Mouse (Mus musculus) heart, embryonic 15.5 days (tissue): ENCODE measurements around the gene Tmem19. TPM values are rescaled to one million over a fixed set of nuclear protein-coding genes. Genes with fewer than 3 reads are reported as not detected.

Experiments
- ATAC-seq: fragments of 200-750 bp; cut with Nextera tagmentation; replicated peaks from 2 replicates; pipeline ENCODE4 v1.8.0; 2017; ENCODE audit warnings: low read depth, moderate TSS enrichment; ENCODE audit not compliant: insufficient number of reproducible peaks, insufficient read depth, low FRiP score
- H3K27ac ChIP-seq: fragments of 300-500 bp; sonication (generic); 2 replicates; pipeline ENCODE4 v1.5.1; 2015; ENCODE audit warnings: mild to moderate bottlenecking, inconsistent platforms
- H3K27me3 ChIP-seq: fragments of 300-500 bp; sonication (generic); 2 replicates; pipeline ENCODE4 v1.6.1; 2015; ENCODE audit warnings: inconsistent platforms
- H3K36me3 ChIP-seq: fragments of 300-500 bp; sonication (generic); 2 replicates; pipeline ENCODE4 v1.6.1; 2015; ENCODE audit warnings: mild to moderate bottlenecking, inconsistent platforms
- H3K4me1 ChIP-seq: fragments of 300-500 bp; sonication (generic); replicated peaks from 2 replicates; pipeline ENCODE4 v1.6.1; 2015; ENCODE audit warnings: inconsistent platforms
- H3K4me2 ChIP-seq: fragments of 300-500 bp; sonication (generic); 2 replicates; pipeline ENCODE4 v1.6.1; 2015; ENCODE audit warnings: inconsistent platforms, mild to moderate bottlenecking, moderate library complexity
- H3K4me3 ChIP-seq: fragments of 300-500 bp; sonication (generic); 2 replicates; pipeline ENCODE4 v1.5.1; 2015; ENCODE audit warnings: mild to moderate bottlenecking, inconsistent platforms
- H3K9ac ChIP-seq: fragments of 300-500 bp; sonication (generic); 2 replicates; pipeline ENCODE4 v1.6.1; 2015; ENCODE audit warnings: mild to moderate bottlenecking, inconsistent platforms
- H3K9me3 ChIP-seq: fragments of 300-500 bp; sonication (generic); replicated peaks from 2 replicates; pipeline ENCODE4 v1.6.1; 2016; ENCODE audit warnings: inconsistent platforms
- WGBS: fragments of 180-500 bp; shearing (Covaris S2); methylation state at CpG from one replicate; pipeline ENCODE4 v1.1.7; 2015; ENCODE audit warnings: mixed read lengths; 5-methylcytosine and 5-hydroxymethylcytosine counted together
- polyA plus RNA-seq: library from polyadenylated mRNA; unstranded; fragments of >200 nt; fragmentation: Nextera tagmentation; extraction: Ambion mirVana; gene quantifications from 2 replicates; pipeline ENCODE4 v1.2.1, GENCODE M21; 2015

Tmem19 gene
- polyA plus RNA-seq, 1 experiment from 2014 or later, result 18.0 TPM

GRCm38 (mm10) chr10:115381506-115382084 is 19.3 kb upstream of the Tmem19 start:
- ATAC-seq, result no peak
- no peak overlapping the region for H3K4me3 ChIP-seq
- no peaks in the 10 kb centered on the region for H3K27me3 ChIP-seq
- no peaks in the 10 kb centered on the region for H3K36me3 ChIP-seq
- H3K4me2 ChIP-seq, result no peak overlapping the region
- WGBS, result 52% methylated on average over 2 of the region's 2 CpGs
- H3K9me3 ChIP-seq, result no peaks in the 10 kb centered on the region
- H3K9ac ChIP-seq, result no peak overlapping the region
- H3K27ac ChIP-seq, result no peak overlapping the region
- H3K4me1 ChIP-seq, result peaks cover 17% of the 10 kb centered on the region

DNA sequence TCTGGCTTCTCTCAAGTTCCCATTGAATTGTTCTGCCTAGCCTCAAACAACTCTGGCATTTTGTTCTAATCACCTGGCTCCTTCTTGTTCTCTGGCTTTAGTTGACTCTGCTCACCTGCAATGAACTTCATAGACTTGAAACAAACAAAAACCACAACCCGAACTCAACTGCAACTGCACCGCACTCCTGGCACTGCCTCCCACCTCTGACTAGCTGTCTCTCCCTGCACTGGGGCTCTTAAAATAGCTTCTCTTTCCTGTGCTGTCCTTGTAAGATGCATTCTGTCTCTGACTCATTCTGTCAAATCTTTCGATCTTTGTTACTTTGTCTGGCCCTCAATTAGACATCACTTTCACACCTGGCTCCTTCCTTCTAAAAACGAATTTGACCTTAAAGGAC is 850 bp upstream of the Tmem19 start:
- H3K27me3 ChIP-seq, result no peaks in the 10 kb centered on the region
- peak overlapping the region; percentile 73 for H3K4me2 ChIP-seq
- ATAC-seq, result no peak
- WGBS, result 73% methylated on average over 4 of the region's 4 CpGs
- H3K36me3 ChIP-seq, result no peaks in the 10 kb centered on the region
- H3K9me3 ChIP-seq, result no peaks in the 10 kb centered on the region
- peak overlapping the region; percentile 97 for H3K27ac ChIP-seq
- H3K4me3 ChIP-seq, result peak overlapping the region; percentile 71
- peak overlapping the region; percentile 59; the same call in 1 of the 2 replicates for H3K9ac ChIP-seq
- peaks cover 15% of the 10 kb centered on the region for H3K4me1 ChIP-seq

DNA sequence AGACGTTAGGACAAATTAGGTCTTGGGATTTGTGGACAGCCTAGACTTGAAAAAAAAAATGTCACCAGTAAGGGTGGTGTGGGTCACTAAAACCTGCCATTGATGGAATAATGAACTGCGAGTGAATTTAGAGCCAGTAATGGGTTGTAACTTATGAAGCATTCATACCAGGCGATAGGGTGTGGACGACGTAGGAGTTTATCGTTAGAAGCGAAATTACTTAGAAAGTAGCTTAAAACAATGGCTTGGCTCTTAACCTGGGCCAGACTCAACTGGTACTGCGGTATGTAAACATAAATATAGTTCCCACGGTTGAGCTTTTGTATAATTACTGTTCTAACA is 293 bp upstream of the Tmem19 start:
- 7% methylated on average over 9 of the region's 9 CpGs for WGBS
- Histone ChIP-seq H3K4me3 (peak overlapping the region; percentile 71), H3K27ac (peak overlapping the region; percentile 97), H3K27me3 (no peaks in the 10 kb centered on the region), H3K4me1 (peaks cover 15% of the 10 kb centered on the region), H3K9me3 (no peaks in the 10 kb centered on the region), H3K9ac (peak overlapping the region; percentile 59), H3K4me2 (peak overlapping the region; percentile 73), H3K36me3 (no peaks in the 10 kb centered on the region; the same call in 1 of the 2 replicates)
- ATAC-seq, result no peak

DNA sequence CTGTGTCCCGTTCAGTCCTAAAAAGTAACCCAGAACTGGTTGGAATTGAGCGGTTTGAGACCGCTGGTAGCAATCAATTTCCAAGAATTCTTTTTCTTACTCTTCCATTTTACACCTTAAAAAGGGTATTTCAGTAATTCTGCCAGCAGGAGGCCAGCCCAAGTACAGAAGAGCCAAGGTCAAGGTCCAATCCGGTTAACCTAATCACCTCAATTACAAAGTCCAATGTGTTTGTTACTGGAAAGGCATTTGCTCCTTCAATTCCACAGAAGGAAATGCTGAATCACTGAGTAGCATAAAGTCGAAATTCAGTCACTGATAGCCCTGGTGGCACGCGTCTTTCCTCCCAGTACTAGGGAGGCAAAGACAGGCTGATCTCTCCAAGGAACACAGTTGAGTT is 3.2 kb downstream of the Tmem19 start:
- no peaks in the 10 kb centered on the region for H3K9me3 ChIP-seq
- no peak overlapping the region for H3K9ac ChIP-seq
- peaks cover 15% of the 10 kb centered on the region for H3K4me1 ChIP-seq
- peaks cover 9% of the 10 kb centered on the region; the same call in 1 of the 2 replicates for H3K36me3 ChIP-seq
- 85% methylated on average over 7 of the region's 7 CpGs for WGBS
- H3K4me2 ChIP-seq, result no peak overlapping the region
- H3K27me3 ChIP-seq, result no peaks in the 10 kb centered on the region
- H3K27ac ChIP-seq, result no peak overlapping the region
- no peak overlapping the region for H3K4me3 ChIP-seq
- no peak for ATAC-seq

- Histone ChIP-seq H3K9ac (no peak overlapping the region), H3K27me3 (no peaks in the 10 kb centered on the region), H3K36me3 (peaks cover 9% of the 10 kb centered on the region; the same call in 1 of the 2 replicates), H3K4me1 (peaks cover 12% of the 10 kb centered on the region), H3K9me3 (no peaks in the 10 kb centered on the region), H3K4me3 (no peak overlapping the region), H3K27ac (no peak overlapping the region), H3K4me2 (no peak overlapping the region)
- 85% methylated on average over 17 of the region's 17 CpGs for WGBS
- ATAC-seq, result no peak
These were observed 3.9 kb downstream of the Tmem19 start for GRCm38 (mm10) chr10:115358216-115358919.

- H3K36me3 ChIP-seq, result peaks cover 9% of the 10 kb centered on the region; the same call in 1 of the 2 replicates
These were observed 6.2 kb downstream of the Tmem19 start for GRCm38 (mm10) chr10:115356106-115356505.

DNA sequence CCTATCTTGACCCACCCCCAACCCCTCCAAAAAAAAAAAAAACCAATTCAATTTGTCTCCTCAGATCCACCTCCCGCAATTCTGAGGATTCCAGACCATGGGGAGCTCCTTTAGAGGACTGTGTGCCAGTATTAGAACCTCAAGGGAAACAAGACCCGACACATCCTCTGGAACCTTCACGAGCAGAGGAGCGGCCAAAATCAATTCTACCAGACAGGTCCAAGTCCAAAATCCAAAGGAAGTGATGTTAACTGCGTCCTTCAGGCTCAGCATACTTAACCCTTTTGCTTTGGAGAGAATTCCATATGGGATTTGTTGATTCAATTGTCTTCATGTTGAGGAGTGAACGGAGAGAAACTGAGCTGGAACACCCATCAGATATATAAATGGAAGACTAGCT is 7.3 kb downstream of the Tmem19 start:
- no peak for ATAC-seq
- 90% methylated on average over 6 of the region's 6 CpGs for WGBS
- H3K9me3 ChIP-seq, result no peaks in the 10 kb centered on the region
- peaks cover 9% of the 10 kb centered on the region; the same call in 1 of the 2 replicates for H3K36me3 ChIP-seq
- no peak overlapping the region for H3K9ac ChIP-seq
- no peak overlapping the region for H3K4me2 ChIP-seq
- H3K27me3 ChIP-seq, result no peaks in the 10 kb centered on the region
- no peaks in the 10 kb centered on the region for H3K4me1 ChIP-seq
- H3K27ac ChIP-seq, result no peak overlapping the region
- H3K4me3 ChIP-seq, result no peak overlapping the region

More at GRCm38 (mm10) chr10:115356106-115356505, 6.2 kb downstream of the Tmem19 start:
- no peaks in the 10 kb centered on the region for H3K9me3 ChIP-seq
- no peak overlapping the region for H3K4me2 ChIP-seq
- H3K4me1 ChIP-seq, result peaks cover 2% of the 10 kb centered on the region; the same call in 1 of the 2 replicates
- 92% methylated on average over 6 of the region's 7 CpGs for WGBS
- no peaks in the 10 kb centered on the region for H3K27me3 ChIP-seq
- H3K9ac ChIP-seq, result no peak overlapping the region
- no peak overlapping the region for H3K27ac ChIP-seq
- H3K4me3 ChIP-seq, result no peak overlapping the region
- no peak for ATAC-seq

DNA sequence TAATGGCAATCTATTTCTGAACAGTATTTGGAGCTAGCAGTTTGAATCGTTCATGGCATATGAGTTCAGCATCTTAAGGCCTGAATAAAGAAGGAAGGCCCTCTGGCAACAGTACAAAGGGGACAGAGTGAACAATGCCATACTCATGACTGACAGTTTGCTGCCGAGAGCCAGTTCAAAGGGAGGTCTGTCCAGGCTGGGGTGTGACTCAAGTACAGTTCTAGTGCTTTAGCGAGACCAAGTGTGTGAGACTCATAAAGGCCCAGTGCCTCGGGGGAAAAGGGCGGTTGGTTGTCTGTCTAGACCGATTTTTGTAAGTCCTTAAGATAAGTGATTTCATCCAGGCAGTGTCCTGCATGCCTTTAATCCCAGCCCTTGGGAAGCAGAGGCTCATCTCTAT is 7.7 kb downstream of the Tmem19 start:
- no peaks in the 10 kb centered on the region for H3K4me1 ChIP-seq
- H3K27ac ChIP-seq, result no peak overlapping the region
- WGBS, result 64% methylated on average over 6 of the region's 6 CpGs
- no peak overlapping the region for H3K9ac ChIP-seq
- ATAC-seq, result no peak
- H3K27me3 ChIP-seq, result no peaks in the 10 kb centered on the region
- peaks cover 9% of the 10 kb centered on the region; the same call in 1 of the 2 replicates for H3K36me3 ChIP-seq
- no peak overlapping the region for H3K4me3 ChIP-seq
- no peaks in the 10 kb centered on the region for H3K9me3 ChIP-seq
- no peak overlapping the region for H3K4me2 ChIP-seq

DNA sequence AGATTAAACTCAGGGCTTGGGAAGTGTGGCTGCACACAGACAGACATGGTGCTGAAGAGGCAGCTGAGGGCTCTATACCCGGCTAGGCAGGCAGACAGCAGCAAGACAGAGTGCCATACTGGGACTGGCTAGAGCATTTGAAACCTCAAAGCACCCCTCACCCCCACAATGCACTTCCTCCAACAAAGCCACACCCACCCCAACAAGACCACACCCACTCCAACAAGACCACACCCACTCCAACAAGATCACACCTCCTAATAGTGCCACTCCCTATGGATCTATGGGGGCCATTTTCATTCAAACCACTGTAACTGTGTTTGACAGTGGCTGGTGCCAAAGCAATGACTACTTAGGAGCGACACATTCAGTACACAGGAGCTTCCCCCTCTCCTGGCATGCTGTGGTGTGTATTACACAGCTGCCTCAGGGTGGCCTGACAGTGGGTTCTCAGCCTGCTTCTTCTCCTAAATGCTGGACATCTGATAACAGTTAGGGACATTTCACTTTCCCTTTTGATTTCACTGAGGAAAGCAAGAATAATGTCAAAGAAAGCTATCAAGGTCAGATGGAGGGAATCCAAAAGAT is 11.4 kb downstream of the Tmem19 start:
- Histone ChIP-seq H3K4me3 (no peak overlapping the region), H3K9me3 (no peaks in the 10 kb centered on the region), H3K9ac (no peak overlapping the region), H3K4me2 (no peak overlapping the region), H3K27ac (no peak overlapping the region), H3K27me3 (no peaks in the 10 kb centered on the region), H3K4me1 (no peaks in the 10 kb centered on the region), H3K36me3 (peaks cover under 1% of the 10 kb centered on the region; the same call in 1 of the 2 replicates)
- WGBS, result 80% methylated on average over 2 of the region's 2 CpGs
- no peak for ATAC-seq

DNA sequence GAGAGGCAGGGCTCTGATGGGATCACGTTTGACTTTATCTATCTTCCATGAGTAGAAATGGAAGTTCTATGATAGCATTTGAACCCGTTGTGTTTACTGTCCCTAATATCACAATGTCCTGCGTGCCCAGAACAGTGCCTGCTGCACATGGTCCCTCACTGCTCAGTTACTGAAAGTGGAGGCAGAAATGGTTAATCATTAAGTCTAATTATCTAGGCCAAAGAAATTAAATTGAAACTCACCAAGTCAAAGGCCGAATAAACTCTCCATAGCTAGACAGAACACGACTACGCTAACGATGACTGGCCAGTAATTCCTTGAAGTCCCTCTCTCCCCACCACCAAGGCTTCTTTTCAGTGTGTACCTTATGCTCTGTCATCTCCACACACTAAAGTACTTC is 12.8 kb downstream of the Tmem19 start:
- H3K27ac ChIP-seq, result no peak overlapping the region
- WGBS, result 83% methylated on average over 7 of the region's 7 CpGs
- H3K9me3 ChIP-seq, result no peaks in the 10 kb centered on the region
- no peak overlapping the region for H3K9ac ChIP-seq
- H3K4me1 ChIP-seq, result no peaks in the 10 kb centered on the region
- no peak for ATAC-seq
- H3K4me2 ChIP-seq, result no peak overlapping the region
- H3K27me3 ChIP-seq, result no peaks in the 10 kb centered on the region
- no peak overlapping the region for H3K4me3 ChIP-seq
- 0 out of 2 replicates have a peak, but pooled peaks cover 5% of the 10 kb centered on the region for H3K36me3 ChIP-seq

DNA sequence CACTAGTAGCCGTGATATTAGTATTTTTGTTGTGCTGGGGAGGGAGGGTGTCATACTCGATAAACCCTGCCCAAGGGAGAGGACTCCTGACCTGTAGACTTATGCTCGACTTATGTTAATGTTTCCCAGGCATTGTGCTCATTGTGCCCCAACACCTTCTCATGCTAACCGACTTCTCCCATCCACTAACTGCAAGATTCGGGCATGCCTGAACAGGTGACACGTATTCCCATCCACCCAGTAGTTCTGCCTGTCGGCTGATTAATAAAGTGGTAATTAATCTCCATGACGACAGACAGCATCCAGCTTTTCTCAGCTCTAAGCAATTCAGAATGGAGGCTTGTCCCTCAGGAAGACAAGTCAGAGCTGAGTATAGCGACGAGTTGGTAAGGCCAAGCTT is 13.3 kb downstream of the Tmem19 start:
- Histone ChIP-seq H3K4me1 (no peaks in the 10 kb centered on the region), H3K4me2 (no peak overlapping the region), H3K9ac (no peak overlapping the region), H3K27ac (no peak overlapping the region), H3K4me3 (no peak overlapping the region), H3K27me3 (no peaks in the 10 kb centered on the region), H3K36me3 (0 out of 2 replicates have a peak, but pooled peaks cover 5% of the 10 kb centered on the region), H3K9me3 (no peaks in the 10 kb centered on the region)
- ATAC-seq, result no peak
- 75% methylated on average over 10 of the region's 10 CpGs for WGBS
